Mouse (Mus musculus): Measurements from ENCODE around the gene Rab3a. TPM values are rescaled to one million over a fixed set of nuclear protein-coding genes. Genes with fewer than 3 reads are reported as not detected.
A peak's percentile ranks its signal among the peaks of the same experiment; 100 is the strongest.

The Rab3a gene
- total RNA-seq, 2 experiments from 2014 or later: 36.8 to 37.3 TPM

DNA sequence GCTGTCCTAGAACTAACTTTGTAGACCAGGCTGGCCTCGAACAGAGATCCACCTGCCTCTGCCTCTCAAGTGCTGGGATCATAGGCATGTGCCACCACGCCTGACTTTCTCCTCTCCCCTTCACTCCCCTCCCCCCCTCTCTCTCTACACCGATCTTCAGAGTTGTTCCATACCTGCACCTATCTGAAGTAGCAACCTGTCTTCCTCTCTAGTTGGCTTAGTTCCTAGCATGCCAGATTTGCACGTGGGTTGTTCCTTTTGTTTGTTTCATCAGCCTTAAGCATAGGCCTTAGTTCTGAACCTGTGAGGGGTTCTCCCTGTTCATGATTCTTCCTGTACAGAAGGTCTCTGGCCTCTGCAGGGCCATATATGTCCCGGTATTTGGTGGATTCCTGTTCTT is 16.8 kb upstream of the Rab3a start:
- intact Hi-C loops (cut with DNase I): no loop called here
- no peak for DNase-seq

GRCm38 (mm10) chr8:70738211-70738610 is 16.3 kb upstream of the Rab3a start:
- DNase-seq: peak in 1 of 2 experiments; percentile 2
- intact Hi-C loops (cut with DNase I): no loop called here

DNA sequence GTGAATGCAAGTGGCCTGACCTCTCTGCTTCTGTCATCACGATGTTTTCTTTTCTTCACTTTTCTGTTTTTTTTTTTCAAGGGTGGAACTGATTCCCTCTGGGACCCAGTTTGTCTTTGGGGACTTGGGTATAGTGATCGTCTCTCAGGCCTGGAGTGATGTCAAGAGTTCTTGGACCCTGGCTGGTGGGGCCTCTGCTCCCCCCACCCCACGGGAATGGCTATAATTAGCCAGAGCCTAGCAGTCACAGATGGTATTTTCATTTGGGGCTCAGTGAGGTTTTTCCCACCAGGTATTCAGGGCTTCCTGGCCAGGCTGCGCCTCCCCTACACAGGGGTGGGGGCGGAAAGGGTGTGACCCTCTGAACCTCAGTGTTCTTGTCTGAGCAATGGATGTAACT is 12.8 kb upstream of the Rab3a start:
- peak; percentile 16 to 21 for DNase-seq
- intact Hi-C loops (cut with DNase I): no loop called here

- DNase-seq: peak; percentile 7 to 12
- intact Hi-C loops (cut with DNase I): no loop called here
These were observed 12.3 kb upstream of the Rab3a start for GRCm38 (mm10) chr8:70742176-70742575.

GRCm38 (mm10) chr8:70742981-70743655 is 11.4 kb upstream of the Rab3a start:
- DNase-seq: peak in 1 of 2 experiments; percentile 23
- intact Hi-C loops (cut with DNase I): no loop called here

- intact Hi-C loops (cut with DNase I): no loop called here
- peak; percentile 66 to 75 for DNase-seq
These were observed 10.6 kb upstream of the Rab3a start for GRCm38 (mm10) chr8:70743656-70744590.

- intact Hi-C loops (cut with DNase I): no loop called here
- peak in 1 of 2 experiments; percentile 3 for DNase-seq
These were observed 9.7 kb upstream of the Rab3a start for GRCm38 (mm10) chr8:70744806-70745205.

- peak in 1 of 2 experiments; percentile 3 for DNase-seq
- intact Hi-C loops (cut with DNase I): no loop called here
These were observed 8.7 kb upstream of the Rab3a start for GRCm38 (mm10) chr8:70745691-70746220.

DNA sequence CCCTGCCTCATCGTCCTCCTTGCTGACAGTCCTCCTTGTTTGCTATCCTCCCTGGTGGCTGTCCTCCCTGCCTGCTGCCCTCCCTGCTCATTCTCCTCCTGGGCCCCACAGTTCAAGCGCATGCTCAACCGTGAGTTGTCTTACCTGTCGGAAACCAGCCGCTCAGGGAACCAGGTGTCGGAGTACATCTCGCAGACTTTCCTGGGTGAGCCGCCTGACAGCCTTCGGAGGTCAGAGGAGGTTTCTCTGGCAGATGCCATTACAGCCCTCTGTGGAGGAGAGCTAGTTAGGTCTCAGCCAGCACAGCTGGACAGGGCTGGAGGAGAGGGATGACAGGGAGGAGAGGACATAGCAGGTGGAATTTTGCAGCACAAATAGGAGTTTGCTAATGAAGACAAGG is 7.8 kb upstream of the Rab3a start:
- intact Hi-C loops (cut with DNase I): no loop called here
- peak in 1 of 2 experiments; percentile 3 for DNase-seq

DNA sequence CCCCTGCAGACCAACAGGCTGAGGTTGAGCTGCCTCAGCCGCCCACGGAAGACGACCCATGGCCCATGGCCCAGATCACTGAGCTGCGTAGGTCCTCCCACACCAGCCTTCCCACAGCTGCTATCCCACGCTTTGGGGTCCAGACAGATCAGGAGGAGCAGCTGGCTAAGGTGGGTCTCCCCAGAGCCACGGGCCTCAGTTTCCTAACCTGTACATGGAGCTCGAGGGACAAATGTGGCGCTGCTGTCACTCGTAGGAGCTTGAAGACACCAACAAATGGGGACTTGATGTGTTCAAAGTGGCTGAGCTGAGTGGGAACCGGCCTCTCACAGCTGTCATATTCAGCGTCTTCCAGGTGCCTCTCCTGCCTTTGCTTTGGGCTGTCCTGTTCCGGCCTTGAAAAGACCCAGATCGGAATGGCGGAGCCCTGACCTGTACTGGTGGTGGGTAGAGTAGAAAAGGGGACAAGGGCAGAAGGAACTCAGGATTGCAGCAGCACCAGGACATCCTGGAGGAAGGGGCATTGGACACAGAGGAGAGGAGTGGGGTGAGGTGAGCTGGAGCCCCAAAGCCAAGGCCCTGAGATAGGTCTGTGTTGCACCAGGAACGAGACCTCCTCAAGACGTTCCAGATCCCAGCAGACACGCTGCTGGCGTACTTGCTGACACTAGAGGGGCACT is 7.1 kb upstream of the Rab3a start:
- intact Hi-C loops (cut with DNase I): no loop called here
- peak in 1 of 2 experiments; percentile 4 for DNase-seq

GRCm38 (mm10) chr8:70748246-70749096 is 6.0 kb upstream of the Rab3a start:
- intact Hi-C loops (cut with DNase I): no loop called here

DNA sequence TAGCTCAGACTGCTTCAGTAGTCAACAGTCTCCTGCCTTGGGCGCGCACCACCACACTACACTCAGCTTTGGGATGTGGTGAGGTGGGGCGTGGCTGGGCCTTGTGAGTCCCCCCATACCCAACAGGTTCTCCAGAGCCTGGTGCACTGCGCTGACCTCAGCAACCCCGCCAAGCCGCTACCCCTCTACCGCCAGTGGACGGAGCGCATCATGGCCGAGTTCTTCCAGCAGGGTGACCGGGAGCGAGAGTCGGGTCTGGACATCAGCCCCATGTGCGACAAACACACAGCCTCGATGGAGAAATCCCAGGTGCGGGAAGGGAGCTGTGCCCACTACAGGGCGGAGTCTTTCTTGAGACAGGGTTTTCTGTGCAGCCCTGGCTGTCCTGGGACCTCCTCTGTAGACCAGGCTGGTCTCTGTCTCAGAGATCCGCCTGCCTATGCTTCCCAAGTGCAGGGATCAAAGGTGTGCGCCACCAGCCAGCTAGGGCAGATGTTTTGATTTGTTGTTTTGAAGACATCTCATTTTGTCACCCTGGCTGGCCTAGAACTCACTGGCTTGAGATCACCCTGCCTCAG is 5.3 kb upstream of the Rab3a start:
- intact Hi-C loops (cut with DNase I): no loop called here
- DNase-seq: peak in 1 of 2 experiments; percentile 2

More at GRCm38 (mm10) chr8:70748246-70749096, 6.0 kb upstream of the Rab3a start:
- DNase-seq: peak in 1 of 2 experiments; percentile 7

DNA sequence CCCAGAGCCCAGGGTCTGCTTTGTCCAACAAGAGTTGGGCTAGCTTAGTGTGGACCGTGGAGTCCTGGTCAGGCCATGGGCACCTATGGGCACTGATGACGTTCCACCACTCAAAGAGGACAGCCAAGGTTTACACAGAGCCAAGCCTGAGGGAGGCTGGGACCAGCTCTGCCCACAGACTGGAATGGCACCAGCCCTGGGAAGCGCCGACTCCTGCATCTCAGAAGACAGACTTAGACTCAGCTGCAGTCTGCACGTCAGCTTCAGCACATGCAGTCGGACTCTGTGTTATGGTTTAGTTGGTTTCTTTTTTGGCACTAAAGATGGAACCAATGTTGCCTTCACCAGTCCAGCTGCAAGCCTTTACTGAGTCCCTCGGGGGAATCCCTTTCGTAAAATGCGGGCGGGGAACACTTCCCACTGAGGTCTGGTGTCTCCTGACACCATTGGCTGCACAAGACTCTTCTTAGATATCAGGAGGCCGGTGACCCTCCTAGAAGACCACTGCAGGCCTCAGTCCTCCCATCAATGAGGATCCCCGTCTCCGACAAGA is 4.3 kb upstream of the Rab3a start:
- DNase-seq: peak; percentile 5 to 14
- intact Hi-C loops (cut with DNase I): no loop called here

GRCm38 (mm10) chr8:70752000-70752764 is 2.3 kb upstream of the Rab3a start:
- intact Hi-C loops (cut with DNase I): loop anchor here (1.0 kb wide), 1 partner anchor 32 kb away; no protein-coding TSS in a partner anchor
- peak; percentile 66 to 72 for DNase-seq

DNA sequence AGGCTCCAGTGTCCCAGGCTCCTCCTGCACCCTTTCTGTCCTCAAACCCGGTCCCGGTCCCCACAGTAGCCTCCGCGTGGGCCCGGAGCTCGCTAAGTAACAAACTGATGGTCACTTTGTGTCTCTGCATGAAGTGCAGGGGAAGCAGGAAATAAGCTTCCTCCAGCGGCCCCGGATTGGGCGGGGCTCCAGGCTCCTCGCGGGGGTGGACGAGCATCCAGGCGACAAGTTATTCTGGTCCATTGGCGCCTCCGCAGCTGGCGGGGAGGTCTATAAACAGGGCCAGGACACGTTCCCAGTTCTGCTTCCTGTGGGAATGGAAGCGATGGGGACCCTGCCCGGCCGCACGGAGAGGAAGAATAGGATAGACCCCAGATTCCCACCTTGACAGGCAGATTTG is 1.3 kb upstream of the Rab3a start:
- peak; percentile 90 to 96 for DNase-seq
- intact Hi-C loops (cut with DNase I): no loop called here

DNA sequence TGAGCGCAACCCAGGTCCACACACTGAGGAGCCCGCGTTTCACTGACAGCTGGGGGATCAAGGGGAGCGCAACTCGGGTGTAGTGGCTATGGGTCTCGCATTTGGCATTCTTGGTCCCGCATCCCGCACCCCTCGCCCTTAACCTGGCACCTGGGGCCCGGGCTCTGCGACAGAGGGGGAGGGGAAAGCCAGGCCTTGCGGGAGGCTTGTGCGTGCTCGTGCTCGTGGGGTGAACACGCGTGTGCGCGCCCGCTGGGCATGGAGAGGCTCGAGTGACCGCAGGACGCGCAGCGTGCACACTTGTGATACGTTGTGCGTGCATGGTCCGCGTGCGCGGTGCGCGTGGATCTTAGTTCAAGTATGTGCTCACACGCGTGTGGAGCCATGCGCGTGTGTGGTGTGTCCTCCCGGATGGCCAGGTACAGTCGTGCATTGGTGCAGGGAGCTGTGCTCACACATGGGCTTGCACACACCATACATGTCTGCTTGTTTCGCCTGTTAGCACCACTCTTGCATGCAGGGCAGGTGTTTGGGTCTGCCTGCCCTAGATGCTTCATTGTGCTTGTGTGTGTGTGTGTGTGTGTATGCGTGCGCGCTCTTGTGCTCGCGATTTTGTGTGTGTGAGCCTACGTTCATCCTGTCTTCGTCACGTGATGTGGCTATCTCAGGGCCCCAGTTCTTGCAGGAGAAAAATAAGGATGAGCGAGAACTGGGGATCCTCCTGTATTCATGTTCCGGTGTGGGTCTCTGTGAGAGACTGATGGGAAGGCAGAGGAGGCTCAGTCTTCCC is 587 bp downstream of the Rab3a start:
- DNase-seq: peak in 1 of 2 experiments; percentile 49
- intact Hi-C loops (cut with DNase I): no loop called here

Data from gastrocnemius, postnatal 36 days (tissue).